Mouse (Mus musculus) lung, postnatal 36 days (tissue): ENCODE measurements around the gene C1ra.
A peak's percentile ranks its signal among the peaks of the same experiment; 100 is the strongest.
"Not testable (repeated sequence)": the region's sequence is repeated elsewhere in the genome, so short reads cannot be mapped to it uniquely, and the experiment has no call there.

Source experiments
- DNase-seq: peaks from one replicate; pipeline ENCODE4 v3.0.0; 2022; ENCODE audit warnings: mixed read lengths

C1ra gene

DNA sequence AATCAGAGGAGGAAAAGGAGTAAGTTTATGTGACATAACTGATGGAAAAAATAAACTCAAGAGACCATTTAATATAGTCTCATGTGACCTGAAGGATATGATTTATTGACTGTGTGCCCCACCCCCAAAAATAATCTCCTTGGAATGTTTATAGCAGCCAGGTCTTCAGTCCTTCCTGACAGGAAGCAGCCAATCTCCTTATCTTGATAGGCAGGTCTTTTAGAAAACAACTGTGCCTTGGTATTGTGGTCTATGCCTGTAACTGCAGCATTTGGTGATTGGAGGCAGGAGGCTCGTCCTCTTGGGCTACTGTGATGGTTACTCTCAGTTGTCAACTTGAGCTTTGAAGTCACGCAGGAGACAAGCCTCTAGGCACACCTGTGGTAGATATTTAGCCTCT, 24.7 kb upstream of the C1ra start:
- DNase-seq = no peak

DNA sequence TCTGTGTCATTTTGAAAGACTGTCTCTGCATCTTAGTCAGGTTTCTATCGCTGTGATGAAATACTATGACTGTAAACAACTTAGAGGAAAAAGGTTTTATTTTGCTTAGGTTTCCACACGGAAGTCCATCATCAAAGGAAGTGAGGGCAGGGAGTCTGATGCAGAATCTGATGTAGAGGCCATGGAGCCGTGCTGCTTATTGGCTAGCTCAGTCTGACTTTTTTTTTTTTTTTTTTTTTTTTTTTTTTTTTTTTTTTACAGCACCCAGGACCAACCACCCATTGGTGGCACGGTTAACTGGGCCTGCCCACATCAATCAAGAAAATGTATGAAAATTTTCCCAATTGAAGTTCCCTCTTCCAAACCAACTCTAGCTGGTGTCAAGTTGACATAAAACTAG, 23.3 kb upstream of the C1ra start:
- no peak for DNase-seq

DNA sequence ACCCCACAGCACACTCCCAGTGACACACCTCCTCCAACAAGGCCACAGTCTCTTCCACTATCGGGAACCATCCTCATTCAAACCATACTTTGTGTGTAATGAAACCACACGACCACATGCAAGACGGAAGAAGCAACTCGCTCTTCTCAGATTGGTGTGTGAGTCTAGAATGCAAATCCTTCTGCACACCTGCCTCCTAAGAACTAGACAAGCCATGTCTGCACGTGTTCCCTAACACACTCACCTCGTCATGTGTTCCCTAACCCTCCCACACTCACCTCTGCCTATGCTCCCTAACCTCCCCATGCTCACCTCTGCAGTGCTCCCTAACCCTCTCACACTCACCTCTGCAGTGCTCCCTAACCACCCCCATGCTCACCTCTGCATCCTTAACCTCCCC, 20.8 kb upstream of the C1ra start:
- no peak for DNase-seq

DNA sequence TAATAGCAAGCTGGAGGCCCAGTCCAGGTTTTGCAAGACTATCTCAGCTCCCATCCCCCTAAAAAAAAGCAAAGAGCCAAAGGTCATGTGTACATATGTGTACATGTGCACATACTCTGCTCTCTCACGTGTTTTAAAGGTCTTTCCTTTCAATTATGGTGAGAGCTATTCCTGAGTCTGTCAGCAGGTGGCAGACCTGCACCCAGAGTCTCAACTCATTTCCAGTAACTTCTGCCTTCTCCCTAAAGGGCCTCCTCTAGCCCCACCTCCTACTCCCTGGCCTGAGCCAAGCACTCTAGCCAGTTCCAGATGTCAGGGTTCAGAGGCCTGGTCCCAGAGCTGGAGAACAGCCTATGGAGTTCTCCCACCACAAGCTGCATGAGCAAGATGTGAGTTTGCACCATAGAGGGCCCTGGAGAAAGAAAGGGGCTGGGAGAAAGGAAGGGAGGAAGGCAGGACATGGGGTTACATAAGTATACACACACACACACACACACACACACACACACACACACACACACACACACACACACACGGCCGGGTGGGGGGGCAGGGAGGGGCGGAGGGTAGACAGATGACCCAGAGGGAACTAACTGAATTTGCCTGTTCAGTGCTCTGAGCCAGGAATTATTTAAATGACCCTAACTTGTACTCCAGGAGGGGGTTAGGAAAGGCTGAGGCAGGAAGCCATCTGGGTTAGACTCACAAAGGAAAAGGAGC, 19.2 kb upstream of the C1ra start, which contains the start of gene C1rl:
Gene C1rl (plus strand): TSS at position 272 of the 720 bp plus-strand sequence.
- DNase-seq = peak; percentile 94

DNA sequence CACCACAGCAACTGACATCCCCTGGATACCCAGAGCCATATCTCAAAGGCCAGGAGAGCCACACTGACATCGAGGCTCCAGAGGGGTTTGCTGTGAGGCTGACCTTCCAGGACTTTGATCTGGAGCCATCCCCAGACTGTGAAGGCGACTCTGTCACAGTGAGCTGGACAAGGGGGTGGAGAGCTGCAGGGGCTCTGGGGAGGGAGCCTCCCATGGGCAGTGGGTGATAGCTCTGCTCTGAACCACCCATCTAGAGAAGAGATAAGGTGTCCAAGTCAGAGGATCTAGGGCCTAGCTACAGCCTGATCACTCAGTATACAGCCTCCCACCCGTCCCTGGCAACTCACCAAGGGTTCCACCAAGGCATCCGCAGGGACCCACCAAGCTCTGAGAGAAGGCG, 18.3 kb upstream of the C1ra start:
- no peak for DNase-seq

DNA sequence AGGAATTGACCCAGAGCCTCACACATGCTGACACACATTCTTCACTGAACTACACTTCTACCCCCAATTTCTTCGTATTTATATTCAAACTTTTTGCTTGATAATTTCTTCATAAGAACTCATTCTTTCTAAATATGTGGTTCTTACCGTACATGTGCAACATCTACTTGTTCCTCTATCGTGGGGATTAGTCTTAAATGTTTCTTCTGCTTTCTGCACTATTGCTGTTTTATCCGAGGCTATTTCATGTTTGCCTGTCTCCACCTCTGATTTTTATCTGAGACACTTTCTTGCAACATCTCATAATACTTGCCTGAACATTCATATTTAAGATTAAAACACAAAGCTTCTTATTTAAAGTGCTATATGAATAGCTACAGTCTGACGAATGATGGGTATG, 16.2 kb upstream of the C1ra start:
- DNase-seq = no peak

DNA sequence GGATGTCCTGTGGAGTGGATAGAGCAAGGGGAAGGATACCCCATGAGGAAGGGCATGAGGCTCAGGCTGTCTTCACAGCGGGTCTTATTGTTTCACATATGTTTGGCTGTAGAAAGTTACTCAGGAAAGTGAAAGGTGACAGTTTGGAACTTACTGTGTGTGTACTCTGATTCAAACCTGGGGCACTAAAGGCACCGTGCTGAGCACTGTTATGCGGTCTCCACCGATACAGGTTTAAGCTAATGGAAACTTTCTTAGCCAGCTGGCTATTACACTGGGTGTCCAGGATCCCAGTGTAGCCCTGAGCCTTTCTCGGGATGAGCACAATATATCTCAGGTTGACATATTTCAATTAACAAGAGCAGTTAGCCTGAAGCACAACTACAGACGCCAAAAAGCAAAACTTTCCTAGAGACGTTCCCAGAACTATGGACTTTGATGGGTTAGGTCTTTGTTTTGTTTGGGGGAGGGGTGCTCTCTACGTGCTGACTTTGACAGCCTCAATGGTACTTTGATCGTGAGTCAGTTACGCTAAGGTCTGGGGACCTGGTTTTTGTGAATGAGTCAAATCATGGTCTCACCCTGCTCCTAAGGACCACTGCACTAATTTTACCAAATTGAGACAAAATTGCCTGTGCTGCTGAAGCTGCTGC, 12.2 kb upstream of the C1ra start:
- no peak for DNase-seq

DNA sequence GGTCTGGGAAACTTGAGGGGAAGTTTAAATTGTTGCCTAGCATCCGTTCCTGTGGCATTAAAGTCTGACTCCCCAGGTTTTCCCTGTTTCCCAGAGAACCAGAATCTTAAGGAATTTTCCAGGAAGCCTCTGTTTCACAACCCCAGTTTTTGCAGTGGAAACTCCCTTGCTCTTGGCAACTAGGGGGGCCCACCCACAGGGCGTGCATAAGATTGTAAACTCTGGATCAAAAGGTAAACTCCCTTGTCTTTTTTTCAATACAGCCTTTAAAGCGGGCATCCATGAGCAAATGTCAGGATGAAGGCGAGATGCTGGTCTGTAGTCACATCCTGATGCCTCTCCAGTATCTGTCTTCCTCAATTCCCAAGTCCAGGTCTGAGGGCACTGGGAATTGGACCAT, 10.7 kb upstream of the C1ra start:
- peak; percentile 45 for DNase-seq

DNA sequence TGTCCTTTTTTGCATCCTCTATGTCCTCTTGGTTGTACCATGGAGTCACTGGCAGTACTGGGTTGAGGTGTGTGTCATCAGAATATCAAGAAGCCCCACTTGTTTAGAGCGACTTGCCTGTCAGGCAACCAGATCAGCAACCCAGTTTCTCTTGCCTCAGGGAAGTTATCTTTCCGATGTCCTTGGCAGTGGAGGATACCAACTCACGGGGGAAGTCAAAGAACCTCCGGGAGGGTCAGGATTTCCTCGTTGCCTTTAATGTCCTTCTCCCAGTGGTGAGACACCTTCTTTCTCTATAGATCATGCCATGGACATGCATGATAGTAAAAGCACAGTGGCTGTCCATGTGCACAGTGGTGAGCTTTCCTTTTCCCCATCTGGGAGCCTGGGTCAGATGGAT, 10.2 kb upstream of the C1ra start:
- no peak for DNase-seq

DNA sequence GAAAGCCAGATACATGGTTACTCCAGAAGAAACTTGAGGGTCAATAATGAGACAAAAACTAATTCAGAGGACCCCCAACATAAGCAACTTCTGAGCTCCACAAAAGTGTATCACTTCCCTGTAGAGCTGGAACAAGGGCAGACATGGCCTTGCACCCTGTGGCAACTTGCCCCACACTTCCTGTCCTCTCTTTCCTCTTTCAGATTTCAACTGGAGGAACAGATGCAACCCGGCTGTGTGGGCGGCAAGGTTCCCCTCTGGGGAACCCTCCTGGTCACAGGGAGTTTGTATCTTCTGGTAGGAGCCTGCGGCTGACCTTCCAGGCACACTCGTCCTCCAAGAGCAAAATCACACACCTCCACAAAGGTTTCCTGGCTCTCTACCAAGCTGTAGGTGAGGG, 7.2 kb upstream of the C1ra start:
- peak; percentile 70 for DNase-seq

DNA sequence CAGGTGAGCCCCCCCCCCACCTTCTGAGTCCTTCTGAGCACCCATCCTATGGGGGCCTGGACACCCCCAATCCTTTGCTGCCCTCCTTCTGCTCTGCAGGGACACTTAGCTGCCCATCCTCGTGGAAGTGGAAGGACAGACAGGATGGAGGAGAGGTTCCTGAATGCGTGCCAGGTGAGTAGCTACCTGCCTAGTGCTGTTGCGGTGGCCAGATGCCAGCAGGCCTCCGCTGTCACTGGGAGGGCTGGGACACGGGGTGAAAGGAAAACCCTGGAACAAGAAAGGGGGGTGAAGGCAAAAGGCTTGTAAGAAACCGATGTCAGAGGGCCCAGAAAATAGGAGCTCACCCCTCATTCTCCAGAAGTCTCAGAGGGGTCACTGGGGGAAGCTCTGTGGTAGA, 5.2 kb upstream of the C1ra start:
- DNase-seq = no peak

DNA sequence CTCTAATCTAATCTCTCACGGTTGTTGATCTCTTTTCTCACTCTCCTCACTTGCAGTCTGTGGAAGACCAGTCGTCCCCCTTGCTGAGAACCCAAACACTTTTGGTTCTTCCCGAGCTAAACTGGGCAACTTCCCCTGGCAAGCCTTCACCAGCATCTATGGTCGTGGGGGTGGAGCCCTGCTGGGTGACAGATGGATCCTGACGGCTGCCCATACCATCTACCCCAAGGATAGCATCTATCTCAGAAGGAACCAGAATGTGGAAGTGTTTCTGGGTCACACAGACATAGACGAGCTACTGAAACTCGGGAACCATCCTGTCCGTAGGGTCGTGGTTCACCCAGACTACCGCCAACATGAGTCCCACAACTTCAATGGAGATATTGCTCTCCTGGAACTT, 3.9 kb upstream of the C1ra start:
- no peak for DNase-seq

DNA sequence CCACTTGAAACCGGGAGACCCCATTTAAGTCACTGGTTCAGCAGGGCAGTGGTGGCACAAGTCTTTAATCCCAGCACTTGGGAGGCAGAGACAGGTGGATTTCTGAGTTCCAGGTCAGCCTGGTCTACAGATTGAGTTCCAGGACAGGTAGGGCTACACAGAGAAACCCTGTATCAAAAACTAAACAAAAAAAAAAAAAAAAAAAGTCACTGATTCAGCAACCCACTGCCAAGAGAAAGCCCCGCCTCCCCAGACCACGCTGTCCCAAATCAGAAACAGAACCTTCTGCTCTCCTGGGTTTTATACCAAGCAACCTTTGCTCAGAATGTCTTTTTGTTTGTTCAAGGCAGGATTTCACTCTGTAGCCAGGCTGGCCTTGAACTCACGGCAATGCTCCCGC, 3.0 kb upstream of the C1ra start:
- DNase-seq = not testable (repeated sequence)

DNA sequence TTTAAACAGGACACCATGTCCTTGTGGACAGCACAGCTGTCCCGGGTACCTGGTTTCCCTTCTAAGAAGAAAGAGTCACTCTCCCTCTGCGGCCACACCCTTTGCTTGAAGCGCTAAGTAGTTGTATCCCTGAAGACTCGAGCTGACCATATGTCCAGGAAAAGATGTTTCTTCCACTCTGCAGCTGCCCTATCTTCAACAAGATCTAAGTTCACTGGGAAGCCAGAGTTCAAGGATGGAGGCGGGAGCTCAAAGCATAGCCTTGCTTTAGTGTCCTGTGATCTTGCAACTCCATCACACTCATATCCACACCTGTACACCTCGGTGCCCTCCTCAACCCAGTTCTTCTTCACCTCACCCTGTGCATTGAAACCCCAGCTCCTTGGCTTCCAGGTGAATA, 269 bp upstream of the C1ra start:
- no peak for DNase-seq

DNA sequence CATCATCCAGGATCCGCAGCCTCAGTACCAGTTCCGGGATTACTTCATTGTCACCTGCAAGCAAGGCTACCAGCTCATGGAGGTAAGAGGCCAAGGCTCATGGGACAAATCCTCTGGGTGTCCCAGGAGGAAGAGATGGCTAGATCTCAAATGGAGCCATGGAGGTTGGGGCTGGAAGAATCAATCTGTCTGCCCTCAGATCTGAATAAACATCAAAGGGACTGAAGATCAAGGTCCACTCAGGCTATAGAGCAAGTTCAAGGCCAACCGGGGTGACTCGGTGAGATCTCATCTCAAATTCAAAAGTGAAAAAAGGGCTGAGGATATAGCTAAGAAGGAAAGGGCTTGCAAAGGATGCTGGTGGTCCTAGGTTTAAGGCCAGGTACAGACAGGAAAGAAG, 5.5 kb downstream of the C1ra start:
- not testable (repeated sequence) for DNase-seq

DNA sequence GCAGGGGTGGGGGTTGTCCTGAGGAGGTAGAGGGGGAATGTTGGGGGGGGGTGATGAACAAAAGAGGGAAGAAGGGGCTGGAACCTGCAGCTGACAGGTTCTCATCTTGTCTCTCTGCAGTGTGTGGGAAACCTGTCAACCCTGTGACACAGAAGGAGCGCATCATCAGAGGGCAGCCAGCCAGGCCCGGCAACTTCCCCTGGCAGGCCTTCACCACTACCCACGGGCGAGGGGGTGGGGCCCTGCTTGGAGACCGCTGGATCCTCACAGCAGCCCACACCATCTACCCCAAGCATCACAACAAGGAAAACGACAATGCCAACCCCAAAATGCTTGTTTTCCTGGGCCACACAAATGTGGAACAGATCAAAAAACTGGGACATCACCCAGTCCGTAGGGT, 9.9 kb downstream of the C1ra start:
- not testable (repeated sequence) for DNase-seq

DNA sequence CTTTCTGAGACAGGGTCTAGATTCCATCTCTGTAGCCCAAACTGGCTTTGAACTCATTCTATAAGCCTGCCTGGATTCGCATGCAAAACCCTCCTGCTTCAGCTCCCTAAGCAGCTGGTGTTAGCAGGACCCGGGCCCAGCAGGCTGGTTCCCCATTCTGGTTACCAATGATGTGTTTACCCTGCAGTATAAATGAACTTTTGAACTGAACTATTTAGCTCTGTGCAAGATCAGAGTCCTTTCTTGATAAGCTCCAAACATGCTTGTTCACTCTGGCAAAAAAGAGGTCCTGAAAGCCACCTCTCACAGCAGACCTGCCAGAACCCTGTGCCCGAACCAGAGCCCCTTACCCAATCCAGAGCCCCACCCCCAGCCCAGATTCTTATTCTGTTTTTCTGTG, 15.7 kb downstream of the C1ra start:
- DNase-seq = no peak

DNA sequence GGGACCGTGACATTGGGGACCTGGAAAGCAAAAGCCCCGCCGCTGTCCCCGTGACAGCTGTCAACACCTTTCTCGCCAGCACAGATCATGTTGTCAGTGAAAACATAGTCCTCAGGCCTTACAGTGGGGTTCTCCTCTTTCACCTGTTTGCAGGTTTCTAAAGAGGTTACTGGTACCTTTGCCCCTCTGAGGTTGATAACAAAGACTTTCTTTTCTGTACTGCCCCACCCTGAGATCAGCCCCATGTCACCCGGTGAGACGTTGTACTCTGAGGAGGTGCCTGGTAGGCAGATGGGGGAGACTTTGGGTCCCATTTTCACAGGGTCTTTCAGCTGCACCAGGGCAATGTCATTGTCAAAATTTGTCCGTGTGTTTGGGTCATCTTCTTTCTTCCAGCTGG, 18.9 kb downstream of the C1ra start:
- DNase-seq = no peak

DNA sequence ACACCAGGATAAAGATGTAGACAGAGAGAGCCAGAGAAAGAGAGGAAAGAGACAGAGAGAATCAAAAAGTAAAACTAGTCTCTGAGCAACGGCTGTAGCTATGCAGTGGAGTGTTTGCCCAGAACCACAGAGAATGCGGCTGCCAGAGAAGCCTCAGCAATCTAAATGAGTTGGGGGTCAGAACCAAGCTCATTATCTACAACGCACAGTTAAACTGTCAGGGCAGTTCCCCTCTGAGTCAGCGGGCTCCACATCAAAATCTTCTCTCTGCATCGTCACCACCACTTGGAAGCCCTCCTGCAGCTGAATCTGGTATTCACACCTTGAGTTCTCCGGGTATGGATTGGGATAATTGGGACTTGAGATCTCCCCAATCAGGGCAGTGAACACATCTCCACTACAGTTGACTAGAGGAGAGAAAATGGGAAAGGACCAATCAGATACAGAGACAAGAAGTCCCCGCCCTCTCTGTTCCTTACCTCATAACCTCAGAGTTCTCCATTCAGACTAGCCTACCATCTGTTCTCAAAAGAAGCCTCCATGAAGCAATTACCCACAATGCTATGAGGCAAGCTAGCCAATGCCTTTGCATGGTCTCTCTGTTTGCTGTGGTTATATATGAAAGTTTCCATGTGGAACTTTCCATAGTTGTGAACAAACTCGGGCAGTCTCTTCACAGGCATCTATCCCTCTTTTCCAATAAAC, 24.1 kb downstream of the C1ra start:
- not testable (repeated sequence) for DNase-seq

DNA sequence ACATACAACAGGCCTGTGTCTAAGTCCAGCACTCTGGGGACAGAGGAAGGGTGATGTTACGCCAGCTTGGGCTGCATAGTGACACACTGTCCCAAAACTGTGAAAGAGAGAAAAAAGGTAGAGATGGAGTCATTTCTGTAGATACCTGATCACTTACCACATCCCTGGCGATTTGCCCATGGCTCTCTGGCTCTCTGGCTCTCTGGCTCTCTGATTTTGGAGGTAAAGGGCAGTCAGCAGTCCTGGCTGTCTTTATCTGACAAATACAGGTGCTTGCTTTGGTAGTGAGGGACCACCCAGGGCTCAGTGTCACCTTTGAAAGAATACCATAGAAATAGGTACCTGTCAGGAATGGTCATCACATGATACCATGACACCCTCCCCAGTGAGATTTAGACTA, 29.0 kb downstream of the C1ra start:
- DNase-seq = not testable (repeated sequence)

DNA sequence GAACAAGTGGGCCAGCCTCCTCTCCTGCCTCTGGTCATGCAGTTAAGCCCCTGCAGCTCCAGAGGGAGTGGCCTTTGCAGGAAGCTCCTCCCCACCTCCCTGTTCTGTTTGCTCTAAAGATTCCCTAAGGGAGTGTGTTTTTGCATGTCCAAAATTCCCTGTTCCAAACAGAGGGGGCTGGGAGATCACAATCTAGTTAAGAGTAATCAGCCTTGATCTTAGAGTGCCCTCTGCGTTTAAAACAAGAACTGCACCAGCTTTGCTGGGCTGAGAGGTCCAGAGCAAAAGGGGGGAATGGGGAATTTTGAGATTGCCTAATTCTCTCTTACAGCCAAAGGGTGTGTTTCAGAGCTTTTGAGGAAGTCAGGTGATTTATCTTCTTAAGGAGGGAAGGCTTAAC, 30.1 kb downstream of the C1ra start, which contains the start of gene C1s1:
Gene C1s1 (minus strand): TSS at position 76 of the 400 bp plus-strand sequence.
- DNase-seq = peak; percentile 86

DNA sequence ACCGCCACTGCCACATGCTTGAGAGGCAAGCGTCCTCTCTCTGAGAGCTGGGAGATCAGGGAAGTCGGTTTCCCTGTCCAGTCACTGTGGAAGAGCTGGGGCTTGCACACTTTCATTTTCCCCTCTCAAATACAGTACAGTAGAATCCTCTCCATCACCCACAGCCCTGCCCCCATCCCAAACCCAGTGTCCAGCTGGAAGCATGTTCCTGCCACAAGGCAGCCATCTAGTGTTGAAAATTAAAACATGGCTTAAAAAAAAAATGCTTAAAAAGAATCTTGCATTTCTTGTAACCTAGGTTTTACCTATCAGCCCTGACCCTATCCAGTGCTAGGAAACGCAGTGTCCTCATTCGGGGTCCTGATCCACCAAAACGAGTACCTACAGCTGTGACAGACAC, 32.3 kb downstream of the C1ra start:
- DNase-seq = peak; percentile 15

DNA sequence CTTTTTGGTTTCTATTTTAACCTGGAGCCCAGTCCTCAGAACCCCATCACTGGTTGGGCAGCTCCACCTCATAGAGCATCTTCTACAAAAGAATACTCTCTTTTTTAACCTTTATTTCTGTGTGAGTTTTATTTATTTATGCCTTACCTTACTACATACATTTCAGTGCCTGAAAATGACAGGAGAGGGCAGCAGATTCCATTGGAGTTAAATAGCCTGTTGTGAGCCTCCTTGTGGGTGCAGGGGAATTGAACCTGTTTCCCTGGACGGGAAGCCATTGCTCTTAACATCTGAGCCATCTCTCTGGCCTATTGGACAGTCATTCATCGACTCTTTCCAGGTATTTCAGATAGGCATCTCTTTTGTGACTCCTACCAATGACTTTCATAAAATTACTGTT, 33.2 kb downstream of the C1ra start:
- DNase-seq = no peak

DNA sequence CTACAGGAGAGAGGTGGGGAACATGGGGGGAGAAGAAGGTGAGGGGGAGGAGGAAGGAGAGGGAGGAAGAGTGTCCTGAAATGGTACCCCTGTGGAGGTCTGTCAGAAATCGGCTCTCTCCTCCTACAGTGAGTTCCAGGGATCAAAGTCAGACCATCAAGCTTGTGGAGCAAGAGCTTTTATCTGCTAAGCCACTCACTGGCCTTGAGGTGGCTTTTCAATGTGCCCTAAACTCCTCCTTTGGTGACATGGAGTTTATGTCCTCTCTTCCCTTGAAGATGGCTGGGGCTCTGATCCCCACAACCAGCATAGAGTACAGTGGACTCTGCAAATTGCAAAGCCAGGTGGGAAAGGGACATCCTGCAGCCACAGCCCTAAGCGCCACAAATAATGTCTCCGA, 35.8 kb downstream of the C1ra start:
- not testable (repeated sequence) for DNase-seq
